Mouse (Mus musculus): ENCODE data around the gene Bcan. TPM values are rescaled to one million over a fixed set of nuclear protein-coding genes. Genes with fewer than 3 reads are reported as not detected.

Bcan gene
- polyA plus RNA-seq, 1 experiment from 2014 or later = 53.4 TPM

DNA sequence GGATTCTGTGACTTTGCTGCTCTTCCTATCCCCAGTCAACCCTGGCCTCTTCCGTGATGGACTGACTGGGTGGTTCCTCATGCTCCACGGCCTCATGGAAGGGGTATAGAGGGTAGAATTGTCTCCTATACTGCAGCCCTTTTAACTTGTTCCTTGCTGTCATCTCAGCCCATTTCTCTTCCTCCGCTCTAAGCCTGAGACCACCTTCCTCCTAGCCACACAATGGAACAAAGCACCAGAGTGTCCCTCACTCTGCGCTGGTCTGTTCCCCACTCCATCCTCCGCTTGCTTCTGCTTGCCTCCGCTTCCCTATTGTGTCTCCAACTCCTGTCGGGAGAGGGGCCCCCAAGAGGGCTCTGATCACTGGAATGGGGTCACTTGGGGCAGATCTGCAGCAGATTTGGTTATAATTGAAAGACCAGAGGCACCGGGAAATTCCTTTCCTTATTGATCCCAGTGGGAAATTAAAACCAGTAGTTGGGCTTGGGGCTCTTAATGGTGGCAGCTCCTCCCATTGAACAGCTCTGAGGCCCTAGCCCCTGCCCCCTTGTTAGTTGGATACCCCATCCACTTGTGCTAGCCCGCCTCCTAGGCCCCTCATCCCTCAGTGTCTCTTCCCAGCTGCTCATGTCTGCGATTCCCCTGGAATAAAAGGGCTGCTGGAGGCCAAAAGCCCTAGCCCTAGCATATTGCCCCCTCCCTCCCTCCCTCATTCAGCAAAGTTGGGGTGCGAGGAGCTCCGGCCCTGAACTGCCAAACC, 54.1 kb downstream of the Bcan start:
- WGBS = 14% methylated on average over 12 of the region's 12 CpGs
- no peaks in the 10 kb centered on the region for H3K9me3 ChIP-seq
- no peaks in the 10 kb centered on the region for H3K27me3 ChIP-seq (replicated peaks)
- peaks cover 41% of the 10 kb centered on the region for H3K4me1 ChIP-seq
- H3K4me3 ChIP-seq = no peak overlapping the region
- H3K4me2 ChIP-seq = no peak overlapping the region
- ATAC-seq (replicated peaks) = no peak; the same call in 1 of the 2 replicates
- no peak overlapping the region for H3K27ac ChIP-seq
- no peak overlapping the region for H3K9ac ChIP-seq
- peaks cover 4% of the 10 kb centered on the region; the same call in 1 of the 2 replicates for H3K36me3 ChIP-seq (replicated peaks)

DNA sequence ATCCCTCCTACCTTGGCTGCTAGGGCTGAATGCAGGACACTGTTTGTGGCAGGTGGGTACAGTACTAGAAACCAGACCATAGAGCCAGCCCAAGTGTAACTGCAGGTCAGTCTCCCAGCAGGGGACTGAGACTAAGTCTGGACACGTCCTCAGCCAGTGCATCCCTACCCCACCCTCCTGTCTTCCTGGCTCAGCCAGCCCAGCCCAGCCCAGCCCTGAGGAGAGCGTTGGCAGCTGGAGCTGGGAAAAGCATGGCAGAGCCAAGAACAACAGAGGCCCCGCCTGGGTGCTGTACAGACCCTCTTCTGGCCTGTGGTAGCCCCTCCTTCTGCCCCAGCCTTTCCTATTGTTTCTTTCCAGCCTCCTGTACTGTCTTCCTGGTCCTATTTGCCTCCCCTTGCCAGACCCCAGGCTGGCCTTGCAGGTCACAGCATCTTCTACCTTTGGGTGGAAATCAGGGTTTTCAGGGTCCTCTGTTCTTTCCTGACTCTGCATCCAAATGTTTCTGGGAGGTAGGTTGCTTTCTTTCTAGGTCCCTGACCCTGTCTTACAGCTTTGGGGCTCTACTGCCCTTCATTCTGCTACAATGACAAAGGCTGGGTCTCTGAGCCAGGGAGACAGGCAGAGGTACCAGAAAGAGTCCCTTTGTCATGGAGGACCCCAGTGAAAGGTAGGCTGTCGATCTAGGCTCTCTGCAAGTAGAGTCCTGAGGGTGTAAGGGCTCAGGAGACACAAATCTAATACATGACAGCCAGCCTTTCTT, 55.0 kb downstream of the Bcan start:
- Histone ChIP-seq H3K9me3 (no peaks in the 10 kb centered on the region), H3K27me3 (replicated peaks) (no peaks in the 10 kb centered on the region), H3K4me3 (no peak overlapping the region), H3K9ac (no peak overlapping the region), H3K27ac (no peak overlapping the region), H3K36me3 (replicated peaks) (peaks cover 11% of the 10 kb centered on the region; the same call in 1 of the 2 replicates), H3K4me2 (no peak overlapping the region), H3K4me1 (peaks cover 36% of the 10 kb centered on the region)
- 3% methylated on average over 4 of the region's 4 CpGs for WGBS
- no peak; the same call in 1 of the 2 replicates for ATAC-seq (replicated peaks)

DNA sequence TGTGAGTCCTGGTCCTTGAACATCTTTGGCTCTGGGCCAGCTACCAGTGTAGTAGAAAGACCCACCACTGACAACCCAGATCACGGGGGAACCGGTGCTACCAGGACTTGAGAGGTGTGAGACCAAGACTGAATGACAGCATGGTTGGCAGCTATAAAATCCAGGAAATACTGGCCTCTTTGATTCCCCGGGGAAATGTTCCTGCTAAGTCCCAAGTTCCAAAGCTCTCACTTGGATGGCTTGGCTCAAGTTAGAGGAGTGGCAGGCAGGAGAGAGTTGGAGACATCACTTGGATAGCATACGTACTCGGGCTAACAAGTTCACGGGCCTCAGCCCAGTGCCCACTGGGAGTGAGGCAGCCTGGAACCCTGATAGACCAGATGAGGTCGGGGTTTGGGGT, 56.4 kb downstream of the Bcan start:
- Histone ChIP-seq H3K9me3 (no peaks in the 10 kb centered on the region), H3K36me3 (replicated peaks) (peaks cover 24% of the 10 kb centered on the region), H3K4me2 (no peak overlapping the region), H3K4me1 (peaks cover 22% of the 10 kb centered on the region), H3K27ac (no peak overlapping the region), H3K27me3 (replicated peaks) (no peaks in the 10 kb centered on the region), H3K9ac (no peak overlapping the region), H3K4me3 (no peak overlapping the region)
- no peak for ATAC-seq (replicated peaks)
- 81% methylated on average over 7 of the region's 7 CpGs for WGBS

DNA sequence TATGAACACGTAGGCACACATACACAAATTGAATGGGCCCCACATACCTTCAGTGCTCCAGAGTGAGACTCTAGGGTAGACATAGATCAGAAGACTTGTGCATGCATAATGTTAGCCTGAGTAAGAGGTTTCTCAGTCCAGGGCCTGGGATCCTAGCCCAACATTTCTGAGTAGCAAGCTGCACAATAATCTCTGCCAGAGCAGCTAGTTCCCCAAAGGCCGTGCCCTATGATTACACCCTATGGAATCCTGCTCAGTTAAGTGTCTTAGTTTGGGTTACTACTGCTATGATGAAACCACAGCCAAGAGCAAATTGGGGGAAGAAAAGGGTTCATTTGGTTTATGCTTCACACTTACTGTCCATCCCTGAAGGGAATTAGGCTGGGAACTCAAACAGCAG, 57.6 kb downstream of the Bcan start:
- no peak overlapping the region for H3K4me3 ChIP-seq
- no peak overlapping the region for H3K4me2 ChIP-seq
- no peak overlapping the region for H3K27ac ChIP-seq
- no peak overlapping the region for H3K9ac ChIP-seq
- peaks cover 11% of the 10 kb centered on the region for H3K4me1 ChIP-seq
- H3K27me3 ChIP-seq (replicated peaks) = no peaks in the 10 kb centered on the region
- peaks cover 30% of the 10 kb centered on the region for H3K36me3 ChIP-seq (replicated peaks)
- 96% methylated on average over 2 of the region's 2 CpGs for WGBS
- no peaks in the 10 kb centered on the region for H3K9me3 ChIP-seq
- no peak for ATAC-seq (replicated peaks)

DNA sequence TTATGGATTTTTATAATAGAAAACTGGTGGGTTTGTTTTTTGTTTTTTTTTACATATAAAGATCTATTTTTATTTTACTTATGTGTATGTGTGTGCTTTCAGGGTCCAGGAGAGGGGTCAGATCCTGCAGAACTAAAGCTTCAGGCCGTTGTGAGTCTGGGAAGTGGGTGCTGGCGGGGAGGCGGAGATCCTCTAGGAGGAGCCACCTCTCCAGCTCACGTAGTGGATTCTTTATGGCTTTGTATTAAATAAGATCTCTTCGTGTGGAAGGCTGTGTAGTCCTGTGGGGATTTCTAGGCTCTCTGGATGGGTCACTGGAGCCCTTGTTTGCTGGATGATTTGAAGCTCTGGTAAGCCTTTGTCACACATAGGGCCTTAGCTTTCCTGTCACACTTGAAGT, 59.4 kb downstream of the Bcan start:
- no peaks in the 10 kb centered on the region for H3K27me3 ChIP-seq (replicated peaks)
- no peak for ATAC-seq (replicated peaks)
- H3K9me3 ChIP-seq = no peaks in the 10 kb centered on the region
- H3K27ac ChIP-seq = no peak overlapping the region
- 55% methylated on average over 5 of the region's 5 CpGs for WGBS
- H3K36me3 ChIP-seq (replicated peaks) = peaks cover 30% of the 10 kb centered on the region
- H3K4me1 ChIP-seq = peaks cover 11% of the 10 kb centered on the region
- H3K4me3 ChIP-seq = no peak overlapping the region
- H3K4me2 ChIP-seq = no peak overlapping the region
- H3K9ac ChIP-seq = no peak overlapping the region

Other genes starting within 250 kb of the Bcan start
- 1.0 and 1.6 TPM in 2 replicates for gene Ntrk1, start 205.1 kb downstream of the Bcan start, polyA plus RNA-seq (2015; fragmentation: Nextera tagmentation; extraction: Ambion mirVana)
- 0.66 and 0.69 TPM in 2 replicates for gene Insrr, start 203.3 kb downstream of the Bcan start, polyA plus RNA-seq (2015; fragmentation: Nextera tagmentation; extraction: Ambion mirVana)
- gene Pear1, start 175.9 kb downstream of the Bcan start, polyA plus RNA-seq (2015; fragmentation: Nextera tagmentation; extraction: Ambion mirVana) = 8.6 and 9.8 TPM in 2 replicates
- not detected in 2 replicates for gene Sh2d2a, start 153.5 kb downstream of the Bcan start, polyA plus RNA-seq (2015; fragmentation: Nextera tagmentation; extraction: Ambion mirVana)
- 15.8 and 17.2 TPM in 2 replicates for gene Prcc, start 114.6 kb downstream of the Bcan start, polyA plus RNA-seq (2015; fragmentation: Nextera tagmentation; extraction: Ambion mirVana)
- 173 and 190 TPM in 2 replicates for gene Hdgf, start 93.9 kb downstream of the Bcan start, polyA plus RNA-seq (2015; fragmentation: Nextera tagmentation; extraction: Ambion mirVana)
- gene Mrpl24, start 80.7 kb downstream of the Bcan start, polyA plus RNA-seq (2015; fragmentation: Nextera tagmentation; extraction: Ambion mirVana) = 51.5 and 55.4 TPM in 2 replicates
- 30.5 and 34.9 TPM in 2 replicates for gene Isg20l2, start 69.9 kb downstream of the Bcan start, polyA plus RNA-seq (2015; fragmentation: Nextera tagmentation; extraction: Ambion mirVana)
- gene Rrnad1, start 69.5 kb downstream of the Bcan start, polyA plus RNA-seq (2015; fragmentation: Nextera tagmentation; extraction: Ambion mirVana) = 23.0 and 23.2 TPM in 2 replicates
- gene Crabp2, start 51.6 kb downstream of the Bcan start, polyA plus RNA-seq (2015; fragmentation: Nextera tagmentation; extraction: Ambion mirVana) = 44.8 and 52.1 TPM in 2 replicates
- gene Nes, start 29.2 kb downstream of the Bcan start, polyA plus RNA-seq (2015; fragmentation: Nextera tagmentation; extraction: Ambion mirVana) = 33.0 and 40.7 TPM in 2 replicates
- gene Hapln2, start 27.4 kb upstream of the Bcan start, polyA plus RNA-seq (2015; fragmentation: Nextera tagmentation; extraction: Ambion mirVana) = 0.71 and 0.82 TPM in 2 replicates
- gene Gpatch4, start 42.9 kb upstream of the Bcan start, polyA plus RNA-seq (2015; fragmentation: Nextera tagmentation; extraction: Ambion mirVana) = 32.0 and 35.3 TPM in 2 replicates
- gene Naxe, start 58.3 kb upstream of the Bcan start, polyA plus RNA-seq (2015; fragmentation: Nextera tagmentation; extraction: Ambion mirVana) = 158 and 159 TPM in 2 replicates
- gene Ttc24, start 78.1 kb upstream of the Bcan start, polyA plus RNA-seq (2015; fragmentation: Nextera tagmentation; extraction: Ambion mirVana) = not detected in 2 replicates
- 2.7 and 3.0 TPM in 2 replicates for gene Iqgap3, start 81.7 kb upstream of the Bcan start, polyA plus RNA-seq (2015; fragmentation: Nextera tagmentation; extraction: Ambion mirVana)
- gene Mef2d, start 142.1 kb upstream of the Bcan start, polyA plus RNA-seq (2015; fragmentation: Nextera tagmentation; extraction: Ambion mirVana) = 23.2 and 25.3 TPM in 2 replicates

Measured in midbrain, embryonic 15.5 days (tissue).